Mouse (Mus musculus): ENCODE data around the gene Mgat5.

DNA sequence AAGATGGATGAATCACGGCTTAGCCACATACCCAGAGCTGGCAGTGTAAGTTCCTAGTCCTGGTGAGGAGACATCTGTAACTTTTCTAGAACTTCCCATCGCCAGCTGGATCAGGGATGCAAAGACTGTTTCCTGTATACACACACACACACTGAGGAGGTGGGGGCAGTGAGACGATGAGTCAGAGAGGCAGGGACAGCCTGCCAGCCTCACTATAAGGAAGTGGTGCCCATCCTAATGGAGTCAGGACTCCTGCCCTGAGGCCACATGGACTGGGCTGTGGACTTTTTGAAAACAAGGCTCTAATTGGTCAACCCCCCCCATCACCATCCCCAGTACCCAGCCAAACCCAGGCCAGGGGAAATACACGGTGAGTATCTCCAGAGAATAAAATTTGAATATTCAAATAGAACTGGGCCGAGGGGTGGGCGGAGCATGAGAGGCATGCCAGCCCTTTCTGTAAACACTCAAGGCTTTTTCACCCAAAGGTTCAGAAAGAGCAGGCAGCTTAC lies 220.3 kb downstream of the Mgat5 start:
- TF ChIP-seq TAL1 (IDR thresholded peaks at IDR 0.05; ENCODE audit: low read length) (no peak), GATA1 (IDR thresholded peaks at IDR 0.05; ENCODE audit: low read length) (no peak)

Data from erythroblast, embryonic 14.5 days (primary cell).